Mouse (Mus musculus) thymus, postnatal 0 days (tissue): Measurements from ENCODE around the gene Gm45208. TPM values are rescaled to one million over a fixed set of nuclear protein-coding genes. Genes with fewer than 3 reads are reported as not detected.

Experiments used
- DNase-seq: peaks from one replicate; pipeline ENCODE4 v3.0.0-alpha.2; 2015; ENCODE audit warnings: low spot score
- polyA plus RNA-seq: library from polyadenylated mRNA; unstranded; fragments of >200 nt; fragmentation: Nextera tagmentation; extraction: Ambion mirVana; gene quantifications from 2 replicates; pipeline ENCODE4 v1.2.1, GENCODE M21; 2015

Gene Gm45208
- polyA plus RNA-seq, 1 experiment from 2014 or later: 1.0 TPM

- no peak for DNase-seq
Observed at GRCm38 (mm10) chrX:7769302-7770017, 47.4 kb downstream of the Gm45208 start.

GRCm38 (mm10) chrX:7772766-7773165 is 50.7 kb downstream of the Gm45208 start:
- DNase-seq: no peak

- no peak for DNase-seq
Observed at GRCm38 (mm10) chrX:7775501-7776205, 53.6 kb downstream of the Gm45208 start.

- no peak for DNase-seq
Observed at GRCm38 (mm10) chrX:7776329-7777082, 54.5 kb downstream of the Gm45208 start.

GRCm38 (mm10) chrX:7778450-7779244 is 56.6 kb downstream of the Gm45208 start:
- no peak for DNase-seq

- no peak for DNase-seq
Observed at GRCm38 (mm10) chrX:7779294-7779693, 57.2 kb downstream of the Gm45208 start.

Other genes with a start within 250 kb of the Gm45208 start
- 0.10 and 0.44 TPM in 2 replicates for gene Foxp3, start 148.6 kb upstream of the Gm45208 start, polyA plus RNA-seq
- gene Ppp1r3f, start 148.0 kb upstream of the Gm45208 start, polyA plus RNA-seq: 0.73 TPM in 2 replicates
- 33.1 and 36.0 TPM in 2 replicates for gene Ccdc22, start 116.7 kb upstream of the Gm45208 start, polyA plus RNA-seq
- 0.04 and 0.07 TPM in 2 replicates for gene Cacna1f, start 115.2 kb upstream of the Gm45208 start, polyA plus RNA-seq
- gene Syp, start 83.8 kb upstream of the Gm45208 start, polyA plus RNA-seq: 0.40 and 0.55 TPM in 2 replicates
- 5.3 and 6.2 TPM in 2 replicates for gene Prickle3, start 65.0 kb upstream of the Gm45208 start, polyA plus RNA-seq
- 81.2 and 84.1 TPM in 2 replicates for gene Plp2, start 50.9 kb upstream of the Gm45208 start, polyA plus RNA-seq
- 0.49 and 0.55 TPM in 2 replicates for gene Magix, start 41.0 kb upstream of the Gm45208 start, polyA plus RNA-seq
- 28.8 and 28.9 TPM in 2 replicates for gene Gpkow, start 25.1 kb upstream of the Gm45208 start, polyA plus RNA-seq
- gene Wdr45, start 7.9 kb upstream of the Gm45208 start, polyA plus RNA-seq: 42.2 and 45.5 TPM in 2 replicates
- gene Praf2, start 6.2 kb downstream of the Gm45208 start, polyA plus RNA-seq: 14.7 and 20.6 TPM in 2 replicates
- gene Ccdc120, start 28.7 kb downstream of the Gm45208 start, polyA plus RNA-seq: 6.7 and 8.2 TPM in 2 replicates
- gene Tfe3, start 40.3 kb downstream of the Gm45208 start, polyA plus RNA-seq: 11.4 TPM in 2 replicates
- gene Gripap1, start 67.5 kb downstream of the Gm45208 start, polyA plus RNA-seq: 40.2 and 48.1 TPM in 2 replicates
- gene Kcnd1, start 100.0 kb downstream of the Gm45208 start, polyA plus RNA-seq: 0.12 and 0.18 TPM in 2 replicates
- gene Otud5, start 119.1 kb downstream of the Gm45208 start, polyA plus RNA-seq: 55.0 and 55.6 TPM in 2 replicates
- 14.0 and 14.5 TPM in 2 replicates for gene Pim2, start 156.0 kb downstream of the Gm45208 start, polyA plus RNA-seq
- 24.5 and 28.3 TPM in 2 replicates for gene Slc35a2, start 161.8 kb downstream of the Gm45208 start, polyA plus RNA-seq
- gene Pqbp1, start 177.0 kb downstream of the Gm45208 start, polyA plus RNA-seq: 142 and 154 TPM in 2 replicates
- 118 and 135 TPM in 2 replicates for gene Timm17b, start 177.1 kb downstream of the Gm45208 start, polyA plus RNA-seq
- not detected in 2 replicates for gene Gm10491, start 185.6 kb downstream of the Gm45208 start, polyA plus RNA-seq
- gene Gm10490, start 187.3 kb downstream of the Gm45208 start, polyA plus RNA-seq: not detected in 2 replicates
- 0.18 and 0.21 TPM in 2 replicates for gene Pcsk1n, start 197.6 kb downstream of the Gm45208 start, polyA plus RNA-seq
- gene Eras, start 206.4 kb downstream of the Gm45208 start, polyA plus RNA-seq: not detected in 2 replicates
- gene Hdac6, start 225.6 kb downstream of the Gm45208 start, polyA plus RNA-seq: 10.0 and 10.3 TPM in 2 replicates